Mouse (Mus musculus) G1E (cell line): ENCODE measurements at regions not wholly inside any gene's neighbourhood (a gene's known extent, or its start where the extent isn't known, plus 50 kb on each side); places are given as distances from the start of the nearest gene placed in this dataset.

Source experiments
- ATAC-seq: 2 replicates; pipeline ENCODE4 v1.8.0; 2016; ENCODE audit warnings: mild to moderate bottlenecking; ENCODE audit not compliant: insufficient number of reproducible peaks, poor library complexity, low FRiP score, severe bottlenecking; ENCODE audit errors: extremely low read depth
- DNase-seq: peaks from one replicate; pipeline ENCODE4 v3.0.0; 2012; ENCODE audit warnings: low spot score
- H3K27me3 ChIP-seq: 2 replicates; pipeline ENCODE4 v1.6.1; 2012; ENCODE audit warnings: mild to moderate bottlenecking, low read length, inconsistent platforms; ENCODE audit not compliant: insufficient read depth
- H3K36me3 ChIP-seq: replicated peaks from 2 replicates; pipeline ENCODE3; 2012; ENCODE audit warnings: mild to moderate bottlenecking, inconsistent platforms
- H3K4me1 ChIP-seq: 2 replicates; pipeline ENCODE4 v1.6.1; 2012; ENCODE audit warnings: low read depth, low read length, inconsistent platforms, mixed read lengths; ENCODE audit not compliant: insufficient read depth
- H3K4me3 ChIP-seq: 2 replicates; pipeline ENCODE4 v1.5.1; 2012; ENCODE audit warnings: low read depth, mild to moderate bottlenecking, inconsistent platforms, low read length, moderate library complexity, mixed read lengths
- H3K9me3 ChIP-seq: replicated peaks from 2 replicates; pipeline ENCODE4 v1.6.1; 2012; ENCODE audit warnings: inconsistent platforms
- CTCF ChIP-seq: IDR thresholded peaks from 2 replicates; pipeline ENCODE4 v1.5.1; 2012; ENCODE audit warnings: low read depth, low read length, inconsistent platforms, mixed read lengths
- GATA1 ChIP-seq: IDR thresholded peaks from 2 replicates; pipeline ENCODE4 v1.6.1; 2012; ENCODE audit warnings: borderline replicate concordance, low read length, inconsistent platforms, mixed read lengths
- GATA2 ChIP-seq: IDR thresholded peaks from 2 replicates; pipeline ENCODE4 v1.6.1; 2012; ENCODE audit warnings: low read depth, low read length, inconsistent platforms, borderline replicate concordance
- POLR2AphosphoS5 ChIP-seq: IDR thresholded peaks from 2 replicates; pipeline ENCODE4 v1.6.1; 2012; ENCODE audit warnings: low read depth, low read length, inconsistent platforms; ENCODE audit not compliant: insufficient replicate concordance
- TAL1 ChIP-seq: conservative IDR thresholded peaks from 2 replicates; pipeline ENCODE4 v1.6.1; 2012; ENCODE audit warnings: low read depth, low read length, inconsistent platforms, mixed read lengths

DNA sequence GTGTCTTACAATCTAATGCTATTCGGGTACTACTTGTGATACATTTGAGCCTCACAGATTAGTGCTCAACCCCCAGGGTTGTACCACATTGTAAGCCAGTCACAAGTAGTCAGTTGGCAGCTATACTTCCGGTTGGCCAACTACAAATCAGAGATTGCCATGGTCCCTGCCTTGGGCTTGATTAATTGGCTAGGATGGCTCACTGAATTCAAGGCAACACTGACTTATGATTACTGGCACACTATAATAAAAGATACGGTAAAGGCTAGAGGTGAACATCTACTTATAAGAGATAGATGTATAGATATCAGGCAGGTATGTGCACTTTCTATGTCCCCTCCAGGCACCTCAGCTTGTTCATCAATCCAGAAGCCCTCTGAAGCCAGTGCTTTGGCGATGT, 325.4 kb upstream of the Pard3b start:
- DNase-seq (no peak), ATAC-seq (no peak)
- no peak for TF ChIP-seq GATA1
- no peak for TF ChIP-seq TAL1
- TF ChIP-seq GATA2 = no peak
- TF ChIP-seq POLR2AphosphoS5 = no peak
- TF ChIP-seq CTCF = no peak
- Histone ChIP-seq H3K36me3 (no peaks in the 10 kb centered on the region), H3K4me1 (no peaks in the 10 kb centered on the region), H3K4me3 (no peak overlapping the region), H3K9me3 (no peaks in the 10 kb centered on the region), H3K27me3 (peaks cover 3% of the 10 kb centered on the region; the same call in 1 of the 2 replicates)

DNA sequence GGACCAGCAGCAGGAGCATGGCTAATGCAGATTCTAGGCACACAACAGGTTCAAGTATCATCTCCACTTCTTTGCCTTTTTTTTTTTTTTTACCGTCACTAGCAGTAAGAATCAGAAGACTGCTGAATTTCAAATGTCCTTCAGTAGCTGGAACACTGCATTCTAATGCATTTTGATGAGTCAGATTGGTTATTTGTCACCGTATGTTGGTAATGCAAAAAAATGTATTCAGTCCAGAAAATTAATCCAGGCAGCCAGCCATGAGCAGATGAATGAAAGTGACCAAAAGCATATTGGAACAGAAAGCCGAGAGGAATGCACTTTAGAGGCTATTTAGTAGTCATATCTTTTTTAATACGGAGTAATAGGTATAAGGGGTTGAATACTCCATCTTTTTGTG, 322.4 kb upstream of the Pard3b start:
- H3K36me3 ChIP-seq = no peaks in the 10 kb centered on the region
- H3K4me1 ChIP-seq = no peaks in the 10 kb centered on the region
- peaks cover 3% of the 10 kb centered on the region; the same call in 1 of the 2 replicates for H3K27me3 ChIP-seq
- H3K9me3 ChIP-seq = no peaks in the 10 kb centered on the region
- ATAC-seq = no peak
- DNase-seq = no peak
- no peak overlapping the region for H3K4me3 ChIP-seq
- TF ChIP-seq GATA1 = no peak
- no peak for TF ChIP-seq GATA2
- TF ChIP-seq CTCF = no peak
- no peak for TF ChIP-seq TAL1
- no peak for TF ChIP-seq POLR2AphosphoS5

DNA sequence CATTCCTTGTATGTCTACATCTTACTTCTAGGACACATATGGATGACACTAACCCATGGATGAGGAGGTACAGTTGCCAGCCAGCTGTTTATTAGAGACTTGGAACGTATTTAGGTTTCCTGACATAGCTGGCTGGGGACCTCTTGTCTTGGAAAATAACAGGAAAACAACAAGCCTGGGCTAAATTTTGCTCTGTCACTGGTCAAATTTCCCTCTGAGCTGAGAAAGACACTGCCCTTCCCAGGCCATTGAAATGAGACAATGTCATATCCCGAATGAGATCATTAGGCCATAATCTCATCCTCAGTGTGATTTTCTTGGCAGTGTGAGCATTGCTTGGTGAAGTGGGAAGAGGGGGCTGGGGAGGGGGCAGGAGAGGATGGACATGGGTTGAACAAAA, 321.9 kb upstream of the Pard3b start:
- TF ChIP-seq CTCF (no peak), TAL1 (no peak), GATA1 (no peak), POLR2AphosphoS5 (no peak), GATA2 (no peak)
- H3K27me3 ChIP-seq = peaks cover 3% of the 10 kb centered on the region; the same call in 1 of the 2 replicates
- H3K4me3 ChIP-seq = no peak overlapping the region
- no peaks in the 10 kb centered on the region for H3K4me1 ChIP-seq
- H3K9me3 ChIP-seq = no peaks in the 10 kb centered on the region
- H3K36me3 ChIP-seq = no peaks in the 10 kb centered on the region
- DNase-seq (no peak), ATAC-seq (no peak)

DNA sequence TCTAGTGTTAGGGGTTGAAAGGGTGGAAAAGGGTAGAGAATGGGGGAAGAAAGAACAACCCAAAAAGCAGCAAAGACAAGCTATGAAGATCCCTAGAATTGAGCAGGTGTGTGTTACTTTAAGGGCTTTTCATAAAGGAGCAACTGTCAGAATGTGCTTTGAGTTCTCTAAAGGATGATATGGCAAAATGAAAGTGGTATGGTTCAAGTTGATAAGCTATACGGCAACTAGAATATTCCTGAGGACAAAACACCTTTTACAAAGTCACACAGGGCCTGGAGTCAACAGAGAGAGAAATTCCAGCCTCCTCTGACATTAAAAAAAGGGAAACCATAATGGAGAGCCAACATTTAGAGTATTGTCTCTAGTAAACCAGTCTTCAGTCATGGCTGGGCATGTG, 320.6 kb upstream of the Pard3b start:
- H3K9me3 ChIP-seq = no peaks in the 10 kb centered on the region
- no peaks in the 10 kb centered on the region for H3K36me3 ChIP-seq
- no peaks in the 10 kb centered on the region for H3K4me1 ChIP-seq
- TF ChIP-seq TAL1 (no peak), GATA2 (no peak), POLR2AphosphoS5 (no peak), CTCF (no peak), GATA1 (no peak)
- DNase-seq = no peak
- ATAC-seq = no peak
- peaks cover 3% of the 10 kb centered on the region; the same call in 1 of the 2 replicates for H3K27me3 ChIP-seq
- no peak overlapping the region for H3K4me3 ChIP-seq

DNA sequence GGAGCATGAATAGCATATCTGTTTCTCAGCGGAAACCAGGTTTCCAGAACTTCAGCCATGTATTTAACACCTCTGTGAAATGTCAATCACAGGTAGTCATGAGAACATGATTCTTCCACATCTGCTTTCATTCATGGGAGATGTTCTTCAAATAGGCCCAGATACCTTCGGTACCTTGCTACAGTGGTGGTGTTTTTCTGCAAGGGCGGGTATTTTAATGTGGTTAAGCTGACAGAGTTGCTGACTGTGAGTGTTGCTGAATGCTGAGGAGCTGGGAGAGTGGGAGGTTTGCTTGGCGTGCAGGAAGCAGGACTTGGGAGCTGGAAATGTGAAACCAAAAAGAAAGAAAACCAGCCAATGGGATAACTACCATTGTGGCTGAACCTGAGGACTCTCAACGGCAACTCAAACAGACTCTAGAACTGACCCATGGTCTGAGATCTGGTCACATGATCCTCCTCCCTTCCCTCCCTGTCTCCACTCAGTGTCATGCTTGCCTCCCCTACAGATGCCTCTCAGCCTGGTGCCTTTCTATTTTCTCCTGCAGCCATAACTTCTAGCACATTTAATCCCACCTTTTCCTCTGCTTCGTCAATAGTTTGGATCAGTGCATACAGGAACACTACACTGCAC, 317.0 kb upstream of the Pard3b start:
- Histone ChIP-seq H3K27me3 (no peaks in the 10 kb centered on the region), H3K36me3 (no peaks in the 10 kb centered on the region), H3K9me3 (no peaks in the 10 kb centered on the region), H3K4me1 (no peaks in the 10 kb centered on the region), H3K4me3 (no peak overlapping the region)
- no peak for ATAC-seq
- TF ChIP-seq GATA1 = no peak
- TF ChIP-seq POLR2AphosphoS5 = no peak
- no peak for TF ChIP-seq TAL1
- TF ChIP-seq CTCF = no peak
- no peak for TF ChIP-seq GATA2
- DNase-seq = no peak

DNA sequence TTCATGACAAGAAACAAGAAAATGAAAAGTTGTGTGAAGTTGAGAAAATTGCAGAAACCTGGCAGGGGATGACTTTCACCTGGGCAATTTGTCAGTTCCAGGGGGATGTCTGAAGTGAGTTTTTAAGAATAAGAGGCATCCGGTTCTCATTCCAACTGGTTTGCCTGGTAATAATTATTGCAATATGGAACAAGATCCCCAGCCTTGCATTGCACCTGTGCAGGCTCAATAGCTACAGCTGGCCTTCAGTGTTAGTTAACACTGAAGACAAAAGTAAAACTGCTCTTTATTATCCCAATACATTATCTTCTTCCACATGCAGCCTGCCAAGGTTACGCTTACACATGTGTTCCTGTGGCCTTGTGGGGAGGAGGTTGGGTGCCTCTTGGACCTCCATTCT, 307.2 kb upstream of the Pard3b start:
- Histone ChIP-seq H3K9me3 (no peaks in the 10 kb centered on the region), H3K27me3 (no peaks in the 10 kb centered on the region), H3K36me3 (no peaks in the 10 kb centered on the region), H3K4me3 (no peak overlapping the region), H3K4me1 (no peaks in the 10 kb centered on the region)
- no peak for ATAC-seq
- DNase-seq = no peak
- no peak for TF ChIP-seq TAL1
- TF ChIP-seq CTCF = no peak
- TF ChIP-seq GATA2 = no peak

GRCm38 (mm10) chr1:61331906-61332305, 306.7 kb upstream of the Pard3b start:
- TF ChIP-seq CTCF (no peak), TAL1 (no peak), GATA2 (no peak), GATA1 (no peak), POLR2AphosphoS5 (no peak)
- ATAC-seq (no peak), DNase-seq (no peak)
- H3K36me3 ChIP-seq = no peaks in the 10 kb centered on the region
- no peaks in the 10 kb centered on the region for H3K9me3 ChIP-seq
- H3K4me3 ChIP-seq = no peak overlapping the region
- no peaks in the 10 kb centered on the region for H3K27me3 ChIP-seq
- no peaks in the 10 kb centered on the region for H3K4me1 ChIP-seq
